Mouse (Mus musculus) liver, embryonic 14.5 days (tissue): ENCODE measurements around the gene Acer3. TPM values are rescaled to one million over a fixed set of nuclear protein-coding genes. Genes with fewer than 3 reads are reported as not detected.
A peak's percentile ranks its signal among the peaks of the same experiment; 100 is the strongest.

Experiments
- ATAC-seq: fragments of 200-750 bp; cut with Nextera tagmentation; 2 replicates; pipeline ENCODE4 v1.8.0; 2017; ENCODE audit warnings: moderate number of reproducible peaks, mild to moderate bottlenecking, moderate library complexity; ENCODE audit not compliant: insufficient read depth
- DNase-seq, 3 experiments: peaks; one replicate each; pipeline ENCODE4 v3.0.0-alpha.2; 2012 to 2013; ENCODE audit warnings: low read depth in 3 of 3, low spot score in 3 of 3
- H3K27ac ChIP-seq: fragments of 300-500 bp; sonication (generic); 2 replicates; pipeline ENCODE4 v1.5.1; 2014; ENCODE audit warnings: moderate library complexity, mild to moderate bottlenecking, control low read depth, inconsistent platforms
- H3K27me3 ChIP-seq: fragments of 300-500 bp; sonication (generic); 2 replicates; pipeline ENCODE4 v1.6.1; 2014; ENCODE audit warnings: mild to moderate bottlenecking, low read length, moderate library complexity; ENCODE audit not compliant: control insufficient read depth, insufficient read depth
- H3K36me3 ChIP-seq: fragments of 300-500 bp; sonication (generic); replicated peaks from 2 replicates; pipeline ENCODE4 v1.6.1; 2014; ENCODE audit warnings: low read depth; ENCODE audit not compliant: control insufficient read depth, insufficient read depth
- H3K4me1 ChIP-seq, 2 experiments: fragments of 200-500 bp in 1 of 2; fragments of 300-500 bp in 1 of 2; sonication (generic) in 1 of 2; replicated peaks; 2 replicates each; pipeline ENCODE4 v1.6.1; 2012 to 2014; ENCODE audit warnings: antibody characterized with exemption in 1 of 2, inconsistent platforms in 1 of 2, low read length in 1 of 2; ENCODE audit not compliant: control insufficient read depth in 2 of 2, insufficient read depth in 2 of 2
- H3K4me2 ChIP-seq: fragments of 300-500 bp; sonication (generic); 2 replicates; pipeline ENCODE4 v1.6.1; 2014; ENCODE audit warnings: low read depth, mild to moderate bottlenecking, control low read depth, moderate library complexity
- H3K4me3 ChIP-seq, 2 experiments: fragments of 200-500 bp in 1 of 2; fragments of 300-500 bp in 1 of 2; sonication (generic) in 1 of 2; 2 replicates each; pipeline ENCODE4 v1.5.1; 2012 to 2014; ENCODE audit warnings: low read depth in 2 of 2, low read length in 2 of 2, mild to moderate bottlenecking in 2 of 2, control low read depth in 1 of 2, inconsistent platforms in 1 of 2, moderate library complexity in 1 of 2; ENCODE audit not compliant: insufficient read depth in 1 of 2
- H3K9ac ChIP-seq: fragments of 300-500 bp; sonication (generic); replicated peaks from 2 replicates; pipeline ENCODE4 v1.6.1; 2014; ENCODE audit warnings: mild to moderate bottlenecking, control low read depth, moderate library complexity
- H3K9me3 ChIP-seq: fragments of 300-500 bp; sonication (generic); 2 replicates; pipeline ENCODE4 v1.6.1; 2016; ENCODE audit warnings: low read length, mixed read lengths; ENCODE audit not compliant: control insufficient read depth
- CTCF ChIP-seq: IDR thresholded peaks from 2 replicates; pipeline ENCODE4 v1.5.1; 2016; ENCODE audit warnings: antibody characterized with exemption, low read depth, control low read depth
- EP300 ChIP-seq: IDR thresholded peaks from 2 replicates; pipeline ENCODE4 v1.6.1; 2016; ENCODE audit warnings: antibody characterized with exemption, low read depth
- WGBS: fragments of 180-500 bp; shearing (Covaris S2); extraction: QIAGEN DNeasy Blood & Tissue Kit; methylation state at CpG from one replicate; pipeline ENCODE4 v1.1.7; 2014; ENCODE audit not compliant: insufficient replicate concordance; 5-methylcytosine and 5-hydroxymethylcytosine counted together
- polyA plus RNA-seq, 2 experiments: library from polyadenylated mRNA; depleted of rRNA in 1 of 2; stranded (reverse) in 1 of 2; unstranded in 1 of 2; fragments of >200 nt; fragmentation: Nextera tagmentation in 1 of 2; extraction: Ambion mirVana in 1 of 2; gene quantifications; 2 replicates each; pipeline versions ENCODE4 v1.2.1 to v1.2.3; 2012 to 2014

Acer3 gene
- polyA plus RNA-seq, 2 experiments, result 13.8 to 24.0 TPM

DNA sequence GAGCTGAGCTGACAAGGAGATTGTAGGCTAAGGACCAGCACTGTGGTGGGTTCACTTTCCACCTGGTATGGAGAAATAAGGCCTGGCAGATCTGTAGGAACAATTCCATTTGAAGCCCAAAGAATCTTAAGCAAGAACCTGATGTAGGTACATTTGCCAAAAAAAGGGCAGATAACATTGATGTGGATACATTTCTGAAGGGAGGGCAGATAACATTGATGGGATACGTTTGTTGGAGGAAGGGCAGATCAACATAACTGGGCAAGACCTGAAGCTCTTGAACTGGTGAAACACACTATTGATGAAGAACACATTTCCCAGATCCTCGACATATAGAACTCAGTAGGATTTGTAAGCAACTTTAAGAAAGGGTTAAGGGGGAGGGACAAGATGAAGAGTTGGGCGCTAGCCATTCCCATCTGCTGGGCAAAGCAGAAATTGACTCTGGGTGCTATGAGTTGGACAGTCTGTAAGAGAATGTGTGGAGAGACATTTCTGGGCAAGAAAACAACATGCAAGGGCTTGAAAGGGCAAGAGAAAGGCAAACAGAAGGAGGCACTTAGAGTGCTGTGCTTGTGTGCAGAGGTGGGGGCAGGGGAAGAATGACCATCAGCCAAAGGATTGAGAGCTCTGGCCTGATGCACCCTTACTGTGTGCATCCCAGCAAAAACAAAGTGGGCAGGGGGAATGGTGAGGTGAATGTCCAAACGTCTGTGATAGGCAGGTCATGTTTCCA lies 8.7 kb downstream of the Acer3 start:
- DNase-seq (no peak), ATAC-seq (no peak)
- Histone ChIP-seq H3K9me3 (no peaks in the 10 kb centered on the region), H3K4me3 (no peak overlapping the region), H3K36me3 (no peaks in the 10 kb centered on the region), H3K4me2 (no peak overlapping the region), H3K9ac (no peak overlapping the region), H3K27ac (no peak overlapping the region), H3K4me1 (peaks cover 4 to 9% of the 10 kb centered on the region in 2 experiments), H3K27me3 (no peaks in the 10 kb centered on the region; the same call in 1 of the 2 replicates)
- 53% methylated on average over 4 of the region's 4 CpGs for WGBS
- TF ChIP-seq CTCF (no peak), EP300 (no peak)

DNA sequence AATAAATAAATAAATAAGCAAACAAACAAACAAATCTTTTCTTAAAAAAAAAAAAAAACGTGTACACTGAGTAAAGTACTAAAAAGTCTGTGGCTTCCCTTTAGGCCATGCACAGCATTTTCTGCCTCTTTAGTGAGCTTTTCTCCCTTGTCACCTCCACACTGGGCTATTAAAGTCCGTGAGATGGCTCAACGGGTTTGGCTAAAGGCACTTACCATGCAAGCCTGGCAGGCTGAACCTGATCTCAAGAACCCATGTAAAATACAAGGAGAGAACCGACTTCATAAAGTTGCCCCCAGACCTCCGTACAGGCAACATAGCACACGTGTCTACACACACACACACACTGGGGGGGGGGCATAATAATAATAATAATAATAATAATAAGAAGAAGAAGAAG lies 10.7 kb downstream of the Acer3 start:
- Histone ChIP-seq H3K4me1 (peaks cover 7 to 9% of the 10 kb centered on the region in 2 experiments), H3K4me3 (no peak overlapping the region), H3K27ac (no peak overlapping the region), H3K27me3 (no peaks in the 10 kb centered on the region; the same call in 1 of the 2 replicates), H3K9me3 (no peaks in the 10 kb centered on the region), H3K9ac (no peak overlapping the region), H3K4me2 (no peak overlapping the region; the same call in 1 of the 2 replicates), H3K36me3 (no peaks in the 10 kb centered on the region)
- TF ChIP-seq EP300 (no peak), CTCF (no peak)
- no peak for ATAC-seq
- 66% methylated on average over 6 of the region's 6 CpGs for WGBS
- DNase-seq, result no peak

DNA sequence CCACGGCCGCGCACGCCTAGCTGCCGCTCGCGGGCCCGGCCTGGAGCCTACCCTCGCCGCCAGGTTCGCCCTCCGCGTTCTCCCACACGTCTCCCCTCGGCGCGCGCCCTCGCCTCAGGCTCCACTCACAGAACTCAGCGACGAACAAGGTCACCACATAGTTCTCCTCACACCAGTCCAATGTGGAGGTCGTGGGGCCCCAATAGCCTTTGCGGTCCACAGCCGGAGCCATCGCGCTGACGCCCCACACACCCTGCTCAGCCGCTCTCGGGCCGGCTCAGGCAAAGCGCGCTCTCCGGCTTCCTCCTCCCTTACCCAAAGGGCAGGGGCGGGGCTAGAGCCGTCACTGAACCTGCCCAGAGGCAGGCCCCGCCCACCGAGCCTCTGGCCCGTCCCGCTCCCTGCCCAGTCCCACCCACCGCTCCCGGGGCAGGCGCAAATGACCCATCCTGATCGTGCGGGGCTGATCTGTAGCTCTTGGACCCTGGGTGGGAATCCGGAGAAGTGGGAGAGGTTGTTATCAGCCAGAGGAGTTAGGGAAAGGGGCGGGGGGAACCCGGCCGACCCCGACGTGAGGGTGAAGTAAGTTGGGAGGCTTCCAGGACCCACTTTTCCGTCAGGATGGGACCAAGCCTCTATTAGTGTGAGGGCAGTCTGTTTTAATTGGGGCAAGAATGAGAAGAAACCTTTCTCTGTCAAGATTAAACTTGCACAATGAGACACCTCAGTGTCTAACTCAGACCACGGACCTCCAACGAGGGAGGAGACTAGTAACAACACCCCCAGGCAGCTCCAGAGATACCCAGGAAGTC lies 11.6 kb downstream of the Acer3 start:
- H3K4me3 ChIP-seq, result peak overlapping the region; percentile 81 to 85
- H3K4me2 ChIP-seq, result peak overlapping the region; percentile 91
- TF ChIP-seq EP300 (no peak), CTCF (peak; percentile 28; the same call in 1 of the 2 replicates)
- ATAC-seq (peak; percentile 98), DNase-seq (peak; percentile 92 to 93 (median 92))
- no peaks in the 10 kb centered on the region for H3K9me3 ChIP-seq
- H3K36me3 ChIP-seq, result no peaks in the 10 kb centered on the region
- H3K9ac ChIP-seq, result peak overlapping the region; percentile 91
- H3K27ac ChIP-seq, result peak overlapping the region; percentile 36
- WGBS, result under 1% methylated on average over 53 of the region's 53 CpGs
- no peaks in the 10 kb centered on the region; the same call in 1 of the 2 replicates for H3K27me3 ChIP-seq
- H3K4me1 ChIP-seq, result peaks cover 7 to 9% of the 10 kb centered on the region in 2 experiments

DNA sequence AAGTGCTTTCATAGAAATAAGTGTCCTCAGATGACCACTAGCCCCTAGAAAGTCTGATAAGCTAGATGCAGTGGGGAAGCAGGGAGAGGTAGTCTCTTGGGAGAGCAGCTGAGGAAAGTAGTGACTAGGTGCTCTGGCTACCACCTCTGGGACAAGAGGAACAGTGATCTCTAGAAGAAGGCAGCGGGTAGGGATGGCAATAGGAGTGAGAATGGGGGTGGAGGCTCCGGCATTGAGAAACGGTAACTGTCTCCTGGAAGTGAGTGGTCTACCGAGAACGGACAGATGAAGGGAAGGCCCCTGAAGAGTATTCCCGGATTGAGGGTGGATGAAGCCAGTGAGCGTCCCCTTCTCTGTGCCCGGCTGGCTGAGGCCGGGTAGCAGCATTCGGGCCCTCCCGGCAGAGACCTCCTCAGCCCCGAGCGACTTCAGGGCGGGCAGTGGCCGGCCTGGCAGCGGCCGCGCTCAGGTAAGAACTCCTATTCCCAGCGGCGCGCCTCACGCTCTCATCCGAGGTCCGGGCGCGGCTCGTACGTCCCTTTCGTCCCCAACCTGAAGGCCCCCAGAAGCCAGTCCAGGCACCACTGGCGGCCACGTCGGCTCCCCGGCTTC lies 12.3 kb downstream of the Acer3 start:
- Histone ChIP-seq H3K4me3 (peak overlapping the region; percentile 81 to 85), H3K4me2 (peak overlapping the region; percentile 91), H3K9ac (peak overlapping the region; percentile 91), H3K27ac (peak overlapping the region; percentile 23), H3K4me1 (peaks cover 7 to 9% of the 10 kb centered on the region in 2 experiments), H3K27me3 (no peaks in the 10 kb centered on the region; the same call in 1 of the 2 replicates), H3K36me3 (no peaks in the 10 kb centered on the region), H3K9me3 (no peaks in the 10 kb centered on the region)
- DNase-seq (peak in 1 of 3 experiments; percentile 26), ATAC-seq (peak; percentile 75)
- no peak for TF ChIP-seq EP300
- TF ChIP-seq CTCF, result no peak
- WGBS, result under 1% methylated on average over 33 of the region's 33 CpGs
